Mouse (Mus musculus) stomach, embryonic 14.5 days (tissue): Measurements from ENCODE around the gene Btbd11. TPM values are rescaled to one million over a fixed set of nuclear protein-coding genes. Genes with fewer than 3 reads are reported as not detected.

Source experiments
- ATAC-seq: fragments of 200-750 bp; cut with Nextera tagmentation; 2 replicates; pipeline ENCODE4 v1.8.0; 2017; ENCODE audit warnings: low read depth, moderate TSS enrichment; ENCODE audit not compliant: insufficient number of reproducible peaks, insufficient read depth, low FRiP score
- H3K27ac ChIP-seq: fragments of 300-500 bp; sonication (generic); 2 replicates; pipeline ENCODE4 v1.5.1; 2014; ENCODE audit warnings: mild to moderate bottlenecking, low read length, moderate library complexity, mixed read lengths
- H3K27me3 ChIP-seq: fragments of 300-500 bp; sonication (generic); 2 replicates; pipeline ENCODE4 v1.6.1; 2014; ENCODE audit warnings: low read length, control low read depth, mixed read lengths; ENCODE audit not compliant: control insufficient read depth, insufficient read depth
- H3K36me3 ChIP-seq: fragments of 300-500 bp; sonication (generic); 2 replicates; pipeline ENCODE4 v1.6.1; 2014; ENCODE audit warnings: mild to moderate bottlenecking, control low read depth, low read length, moderate library complexity, mixed read lengths; ENCODE audit not compliant: control insufficient read depth, insufficient read depth
- H3K4me1 ChIP-seq: fragments of 300-500 bp; sonication (generic); 2 replicates; pipeline ENCODE4 v1.6.1; 2014; ENCODE audit warnings: low read length, control low read depth, mixed read lengths; ENCODE audit not compliant: control insufficient read depth, insufficient read depth
- H3K4me2 ChIP-seq: fragments of 300-500 bp; sonication (generic); replicated peaks from 2 replicates; pipeline ENCODE4 v1.6.1; 2014; ENCODE audit warnings: low read depth, low read length, control low read depth
- H3K4me3 ChIP-seq: fragments of 300-500 bp; sonication (generic); 2 replicates; pipeline ENCODE4 v1.5.1; 2014; ENCODE audit warnings: low read depth, low read length, control low read depth
- H3K9ac ChIP-seq: fragments of 300-500 bp; sonication (generic); replicated peaks from 2 replicates; pipeline ENCODE4 v1.6.1; 2014; ENCODE audit warnings: low read depth, mild to moderate bottlenecking, control low read depth, low read length, moderate library complexity, mixed read lengths
- H3K9me3 ChIP-seq: fragments of 300-500 bp; sonication (generic); 2 replicates; pipeline ENCODE4 v1.6.1; 2016; ENCODE audit warnings: low read depth, low read length, control low read depth; ENCODE audit not compliant: control insufficient read depth
- WGBS: fragments of 180-500 bp; shearing (Covaris S2); extraction: QIAGEN DNeasy Blood & Tissue Kit; methylation state at CpG from one replicate; pipeline ENCODE4 v1.1.7; 2014; 5-methylcytosine and 5-hydroxymethylcytosine counted together
- polyA plus RNA-seq: library from polyadenylated mRNA; unstranded; fragments of >200 nt; fragmentation: Nextera tagmentation; extraction: Ambion mirVana; gene quantifications from 2 replicates; pipeline ENCODE4 v1.2.1, GENCODE M21; 2014

The Btbd11 gene
- polyA plus RNA-seq, 1 experiment from 2014 or later = 2.4 TPM

DNA sequence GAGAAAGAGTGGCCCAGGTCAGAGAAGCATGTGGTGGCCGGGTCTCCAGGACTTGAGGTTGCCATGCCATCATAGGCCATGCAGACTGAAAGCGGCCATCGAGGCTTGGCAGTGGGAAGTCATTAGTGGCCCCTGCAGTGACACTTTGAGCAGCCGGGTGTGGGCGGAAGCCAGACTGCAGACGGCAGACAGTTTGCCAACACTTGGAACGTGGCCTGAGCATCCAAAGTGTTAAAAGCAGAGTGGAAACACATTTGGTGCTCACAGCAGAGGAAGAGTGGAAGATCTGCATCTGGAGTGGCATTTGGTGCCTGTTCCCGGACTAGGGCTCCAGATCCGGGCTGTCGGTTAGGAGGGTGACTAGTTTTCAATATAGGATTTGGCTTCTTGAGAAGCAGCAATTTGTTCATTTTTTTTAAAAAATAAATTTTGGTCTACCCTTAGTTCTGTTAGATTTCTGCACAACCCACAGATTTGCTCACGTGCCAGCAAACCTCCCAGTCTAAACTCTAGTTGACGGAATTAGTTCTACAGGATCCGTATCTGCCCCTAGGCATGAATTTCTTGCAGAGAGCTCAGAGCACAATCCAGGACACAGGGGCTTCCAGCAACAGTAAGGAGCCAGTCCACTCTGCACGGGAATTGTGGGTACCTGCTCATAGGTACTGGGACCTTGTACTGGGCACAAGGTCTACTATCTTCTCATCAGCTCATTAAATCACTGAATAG is 222.1 kb downstream of the Btbd11 start:
- Histone ChIP-seq H3K36me3 (no peaks in the 10 kb centered on the region), H3K9me3 (no peaks in the 10 kb centered on the region), H3K27me3 (no peaks in the 10 kb centered on the region), H3K4me3 (no peak overlapping the region), H3K4me1 (no peaks in the 10 kb centered on the region), H3K27ac (no peak overlapping the region), H3K9ac (no peak overlapping the region), H3K4me2 (no peak overlapping the region)
- WGBS = 86% methylated on average over 14 of the region's 14 CpGs
- no peak for ATAC-seq

DNA sequence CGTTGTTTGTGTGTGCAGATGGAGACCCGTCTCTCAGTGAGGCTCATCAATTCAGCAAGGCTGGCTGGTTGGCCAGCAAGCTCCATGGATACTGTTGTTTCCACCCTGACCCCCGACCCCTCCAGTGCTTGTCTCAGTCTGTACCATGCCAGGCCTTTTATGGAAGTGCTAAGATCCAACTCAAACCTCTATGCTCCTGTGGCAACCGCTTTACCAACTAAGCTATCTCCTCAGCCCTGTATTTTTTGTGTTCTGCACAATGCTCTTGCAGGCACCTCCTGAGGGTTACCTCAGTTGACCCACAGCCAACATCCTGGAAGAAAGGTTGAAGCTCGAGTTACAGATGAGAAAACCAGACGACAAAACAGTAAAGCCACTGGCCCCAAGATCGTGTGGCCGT is 230.5 kb downstream of the Btbd11 start:
- ATAC-seq = no peak
- H3K27me3 ChIP-seq = no peaks in the 10 kb centered on the region
- no peaks in the 10 kb centered on the region for H3K36me3 ChIP-seq
- H3K9me3 ChIP-seq = no peaks in the 10 kb centered on the region
- no peak overlapping the region for H3K27ac ChIP-seq
- WGBS = 57% methylated on average over 8 of the region's 8 CpGs
- no peak overlapping the region for H3K4me2 ChIP-seq
- H3K4me3 ChIP-seq = no peak overlapping the region
- no peak overlapping the region for H3K9ac ChIP-seq
- no peaks in the 10 kb centered on the region for H3K4me1 ChIP-seq

DNA sequence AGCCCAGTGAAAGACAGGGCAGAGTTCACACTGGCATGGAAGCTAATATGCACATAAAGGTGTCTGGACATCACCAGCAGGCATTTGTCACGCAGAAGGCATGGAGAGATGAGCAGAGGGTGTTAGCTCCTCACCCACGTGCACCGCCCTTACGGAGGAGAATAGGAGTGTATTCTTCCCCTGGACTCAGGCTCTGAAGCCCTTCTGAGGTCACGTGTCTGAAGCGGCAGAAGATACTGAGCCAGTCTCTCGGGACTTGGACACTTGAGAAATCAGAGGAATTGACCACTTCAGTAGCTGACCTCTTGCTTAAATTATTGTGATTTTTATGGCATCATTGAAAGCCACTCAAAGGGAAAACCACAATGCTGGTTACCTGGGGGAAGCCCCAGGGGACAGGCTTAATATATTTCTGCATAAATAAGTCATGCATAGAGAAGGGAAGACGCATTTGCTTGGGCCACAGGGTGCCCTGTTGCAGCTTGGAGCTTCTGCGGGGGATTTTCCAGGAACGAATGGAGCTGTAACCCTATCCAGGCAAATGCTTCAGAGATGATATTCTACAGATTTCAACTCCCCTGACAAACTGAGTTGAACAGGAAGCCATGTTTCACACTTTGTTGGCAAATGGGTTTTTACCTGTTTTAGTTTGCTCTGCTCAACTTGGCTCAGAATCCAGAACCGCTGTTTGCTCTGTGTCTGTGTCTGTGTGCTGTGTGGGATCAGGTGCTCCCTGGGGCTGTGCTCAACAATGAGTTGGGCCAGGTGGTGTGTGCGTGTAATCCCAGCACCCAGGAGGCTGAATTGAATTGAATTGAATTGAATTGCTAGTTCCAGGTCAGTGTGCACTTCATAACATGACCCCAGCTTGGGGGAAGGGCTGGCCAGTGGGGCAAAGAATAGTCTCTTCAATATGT is 231.1 kb downstream of the Btbd11 start:
- Histone ChIP-seq H3K4me1 (no peaks in the 10 kb centered on the region), H3K36me3 (no peaks in the 10 kb centered on the region), H3K9me3 (no peaks in the 10 kb centered on the region), H3K27ac (no peak overlapping the region), H3K9ac (no peak overlapping the region), H3K4me2 (no peak overlapping the region), H3K4me3 (no peak overlapping the region), H3K27me3 (no peaks in the 10 kb centered on the region)
- WGBS = 62% methylated on average over 12 of the region's 12 CpGs
- ATAC-seq = peak; percentile 64; the same call in 1 of the 2 replicates

DNA sequence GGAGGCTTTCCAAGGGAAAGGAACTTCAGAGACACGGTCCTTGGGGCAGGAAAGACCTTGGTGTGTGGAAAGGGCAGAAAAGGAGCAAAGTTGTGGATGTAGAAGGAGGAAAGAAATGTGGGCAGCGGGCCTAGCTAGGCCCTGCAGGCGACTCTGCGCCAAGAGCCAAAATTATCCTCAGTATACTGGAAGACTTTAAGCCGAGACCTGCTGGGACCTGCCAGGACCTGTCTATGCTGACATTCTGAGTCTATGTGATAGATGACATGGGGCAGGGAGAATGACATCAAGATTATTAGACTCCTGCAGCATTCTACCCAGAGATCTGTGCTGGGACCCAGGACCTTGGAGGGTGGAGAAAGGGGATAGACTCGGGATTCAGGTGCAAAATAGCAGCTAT is 234.5 kb downstream of the Btbd11 start:
- H3K4me3 ChIP-seq = no peak overlapping the region
- H3K27ac ChIP-seq = no peak overlapping the region
- no peak overlapping the region for H3K4me2 ChIP-seq
- 82% methylated on average over 6 of the region's 6 CpGs for WGBS
- no peaks in the 10 kb centered on the region for H3K9me3 ChIP-seq
- H3K9ac ChIP-seq = no peak overlapping the region
- no peaks in the 10 kb centered on the region for H3K36me3 ChIP-seq
- ATAC-seq = no peak
- H3K4me1 ChIP-seq = no peaks in the 10 kb centered on the region
- H3K27me3 ChIP-seq = no peaks in the 10 kb centered on the region

DNA sequence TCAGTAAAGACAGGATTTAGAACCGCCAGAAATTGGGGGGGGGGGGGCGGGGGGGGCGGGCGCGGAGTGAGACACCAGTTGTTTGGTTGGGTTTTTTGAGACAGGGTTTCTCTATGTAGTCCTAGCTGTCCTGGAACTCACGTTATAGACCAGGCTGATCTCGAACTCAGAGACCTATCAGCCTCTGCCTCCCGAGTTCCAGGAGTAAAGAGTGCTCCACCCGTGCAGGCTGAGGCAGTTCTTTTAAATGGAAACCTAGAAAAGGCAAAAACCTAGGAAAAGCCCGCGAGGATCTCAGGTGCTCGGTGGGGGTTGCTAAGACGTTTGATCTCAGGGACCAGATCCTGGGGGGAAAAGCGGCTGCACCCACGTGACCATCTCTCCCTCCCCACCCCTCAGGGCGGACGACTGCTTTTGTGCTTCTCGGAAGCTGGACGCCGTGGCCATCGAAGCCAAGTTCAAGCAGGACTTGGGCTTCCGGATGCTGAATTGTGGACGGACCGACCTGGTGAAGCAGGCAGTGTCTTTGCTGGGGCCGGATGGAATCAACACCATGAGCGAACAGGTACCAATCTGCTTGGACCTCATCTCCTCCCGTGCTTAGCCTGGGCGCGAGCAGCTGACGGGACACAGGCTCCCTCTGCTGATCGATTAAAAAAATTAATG is 238.0 kb downstream of the Btbd11 start:
- Histone ChIP-seq H3K4me2 (peak overlapping the region; percentile 70), H3K9ac (0 out of 2 replicates have a peak overlapping the region, but pooled peaks have one; percentile 25), H3K27me3 (no peaks in the 10 kb centered on the region), H3K4me3 (peak overlapping the region; percentile 30), H3K36me3 (no peaks in the 10 kb centered on the region), H3K4me1 (no peaks in the 10 kb centered on the region), H3K27ac (no peak overlapping the region), H3K9me3 (no peaks in the 10 kb centered on the region)
- ATAC-seq = no peak
- WGBS = 4% methylated on average over 31 of the region's 31 CpGs

DNA sequence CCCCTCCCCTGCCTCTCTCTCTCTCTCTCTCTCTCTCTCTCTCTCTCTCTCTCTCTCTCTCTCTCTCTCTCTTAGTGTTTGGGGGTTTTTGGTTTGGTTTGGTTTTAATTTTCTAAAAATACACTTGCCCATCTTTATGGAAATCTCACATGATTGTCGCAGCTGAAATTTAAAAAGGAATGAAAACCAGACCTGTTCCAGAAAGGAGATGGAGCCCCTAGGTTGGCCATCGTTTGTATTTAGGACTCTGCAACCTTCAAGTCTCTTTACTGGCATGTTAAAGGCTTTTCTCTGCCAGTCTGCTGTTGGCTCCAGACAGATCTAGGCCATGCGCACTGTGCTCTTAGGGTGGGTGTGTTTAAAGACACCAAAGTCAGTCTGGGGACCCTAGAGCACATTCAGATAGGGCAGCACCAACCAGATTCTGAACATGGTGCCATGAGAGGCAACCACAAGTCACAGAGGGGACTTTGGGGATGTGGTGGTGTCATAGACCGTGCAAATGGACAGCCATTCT is 238.6 kb downstream of the Btbd11 start:
- Histone ChIP-seq H3K4me1 (no peaks in the 10 kb centered on the region), H3K4me3 (no peak overlapping the region), H3K4me2 (peak overlapping the region; percentile 70), H3K9ac (no peak overlapping the region), H3K27me3 (no peaks in the 10 kb centered on the region), H3K27ac (no peak overlapping the region), H3K36me3 (no peaks in the 10 kb centered on the region), H3K9me3 (no peaks in the 10 kb centered on the region)
- no peak for ATAC-seq
- 64% methylated on average over 4 of the region's 4 CpGs for WGBS

DNA sequence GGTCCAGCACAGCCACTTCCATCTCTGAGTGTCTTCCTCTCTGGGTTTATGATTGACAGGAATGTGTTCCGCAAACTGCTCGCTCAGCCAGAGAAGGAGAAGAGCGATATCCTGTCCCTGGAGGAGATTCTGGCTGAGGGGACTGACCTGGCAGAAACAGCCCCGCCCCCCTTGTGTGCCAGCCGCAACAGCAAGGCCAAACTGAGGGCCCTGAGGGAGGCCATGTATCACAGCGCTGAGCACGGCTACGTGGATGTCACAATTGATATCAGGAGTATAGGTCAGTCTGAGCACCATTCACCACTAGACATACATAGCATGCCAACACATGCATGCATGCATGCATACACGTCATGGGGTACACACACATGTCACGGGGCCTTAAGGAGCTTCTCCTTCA is 245.4 kb downstream of the Btbd11 start:
- Histone ChIP-seq H3K4me3 (no peak overlapping the region), H3K36me3 (no peaks in the 10 kb centered on the region), H3K4me2 (no peak overlapping the region), H3K27me3 (no peaks in the 10 kb centered on the region), H3K4me1 (peaks cover 6% of the 10 kb centered on the region; the same call in 1 of the 2 replicates), H3K27ac (no peak overlapping the region), H3K9me3 (no peaks in the 10 kb centered on the region), H3K9ac (no peak overlapping the region)
- ATAC-seq = no peak
- WGBS = 86% methylated on average over 10 of the region's 10 CpGs

DNA sequence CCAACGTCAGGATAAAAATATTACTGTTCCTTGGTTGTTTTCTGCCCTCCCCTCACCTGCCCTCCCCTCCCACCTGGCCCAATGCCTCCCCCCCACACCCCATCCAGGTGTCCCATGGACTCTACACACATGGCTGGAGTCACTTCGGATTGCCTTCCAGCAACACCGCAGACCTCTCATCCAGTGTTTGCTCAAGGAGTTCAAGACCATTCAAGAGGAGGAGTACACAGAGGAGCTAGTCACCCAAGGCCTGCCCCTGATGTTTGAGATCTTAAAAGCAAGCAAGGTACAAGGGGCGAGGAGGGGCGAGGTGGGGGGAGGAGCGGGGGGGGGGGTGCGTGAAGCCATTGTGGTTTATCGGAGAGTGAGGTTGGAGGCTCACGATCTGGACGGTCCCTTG is 247.0 kb downstream of the Btbd11 start:
- H3K4me1 ChIP-seq = peaks cover 6% of the 10 kb centered on the region; the same call in 1 of the 2 replicates
- no peak overlapping the region for H3K4me2 ChIP-seq
- no peak overlapping the region for H3K9ac ChIP-seq
- H3K4me3 ChIP-seq = no peak overlapping the region
- H3K27me3 ChIP-seq = no peaks in the 10 kb centered on the region
- no peak overlapping the region for H3K27ac ChIP-seq
- no peaks in the 10 kb centered on the region for H3K9me3 ChIP-seq
- H3K36me3 ChIP-seq = no peaks in the 10 kb centered on the region
- peak; percentile 38; the same call in 1 of the 2 replicates for ATAC-seq
- 81% methylated on average over 10 of the region's 10 CpGs for WGBS
